Mouse (Mus musculus) cerebellum, postnatal 14 days (tissue): Measurements from ENCODE around the gene Agtrap.

Experiments used
- DNase-seq, 2 experiments: peaks; one replicate each; pipeline ENCODE4 v3.0.0; 2021; ENCODE audit warnings: mixed read lengths in 2 of 2

Gene Agtrap

GRCm38 (mm10) chr4:148101801-148102527 is 14.1 kb upstream of the Agtrap start:
- peak; percentile 83 to 85 for DNase-seq

DNA sequence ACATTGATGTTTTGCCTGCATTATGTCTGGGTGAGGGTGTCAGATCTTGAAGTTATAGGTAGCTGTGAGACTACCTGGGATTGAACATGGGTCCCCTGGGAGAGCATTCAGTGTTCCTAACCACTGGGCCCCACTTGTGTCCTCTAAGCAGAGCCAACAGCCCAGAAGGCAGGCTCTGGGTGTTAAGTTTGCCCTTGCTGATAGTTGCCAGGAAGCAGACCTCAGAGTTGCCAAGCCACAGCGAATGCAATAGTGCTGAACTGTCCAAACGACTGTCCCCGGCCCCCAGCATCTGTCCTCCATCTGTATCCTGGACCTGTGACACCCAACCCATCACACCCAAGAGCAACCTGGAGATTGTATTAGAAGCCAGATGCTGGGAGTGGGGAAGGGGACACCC is 10.8 kb upstream of the Agtrap start:
- DNase-seq: no peak

DNA sequence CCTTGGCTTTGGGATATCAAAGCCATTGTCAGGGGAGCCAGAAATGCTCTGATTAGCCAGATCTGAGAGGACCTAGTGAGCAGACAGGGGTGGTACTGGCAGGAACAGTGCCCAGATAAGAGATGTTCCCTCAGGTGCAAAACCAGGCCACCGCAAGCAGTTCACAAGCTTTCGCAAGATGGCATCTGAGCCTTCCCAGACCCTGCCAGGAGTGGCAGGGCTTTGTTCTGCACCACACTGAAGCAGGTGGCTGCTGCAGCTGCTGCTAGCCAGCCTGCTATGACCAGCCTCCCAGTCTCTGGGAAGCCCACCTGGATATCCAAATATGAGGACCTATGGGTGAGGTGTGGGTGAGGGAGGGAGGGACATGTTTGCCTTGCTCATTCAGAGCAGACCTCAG is 10.1 kb upstream of the Agtrap start:
- DNase-seq: no peak

GRCm38 (mm10) chr4:148095081-148095480 is 7.2 kb upstream of the Agtrap start:
- no peak for DNase-seq

- DNase-seq: peak in 1 of 2 experiments; percentile 62
These were observed 6.3 kb upstream of the Agtrap start for GRCm38 (mm10) chr4:148094161-148094560.

- no peak for DNase-seq
These were observed 4.9 kb upstream of the Agtrap start for GRCm38 (mm10) chr4:148092551-148093271.

DNA sequence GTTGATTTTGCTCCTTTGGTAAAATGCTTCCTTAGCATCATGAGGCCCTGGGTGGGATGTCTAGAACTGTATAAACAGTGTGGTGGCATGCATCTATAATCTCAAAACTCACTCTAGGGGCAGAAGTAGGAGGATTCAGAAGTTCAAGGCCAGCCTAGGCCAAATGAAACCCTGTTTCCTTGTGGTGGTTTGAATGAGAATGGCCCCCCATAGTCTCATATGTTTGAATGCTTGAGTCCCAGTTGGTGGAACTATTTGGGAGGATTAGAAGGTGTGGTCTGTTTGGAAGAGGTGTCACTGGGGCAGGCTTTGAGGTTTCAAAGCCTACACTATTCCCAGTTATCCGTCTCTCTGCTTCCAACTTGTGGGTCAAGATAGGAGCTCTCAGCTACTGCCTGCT is 3.4 kb upstream of the Agtrap start:
- no peak for DNase-seq

DNA sequence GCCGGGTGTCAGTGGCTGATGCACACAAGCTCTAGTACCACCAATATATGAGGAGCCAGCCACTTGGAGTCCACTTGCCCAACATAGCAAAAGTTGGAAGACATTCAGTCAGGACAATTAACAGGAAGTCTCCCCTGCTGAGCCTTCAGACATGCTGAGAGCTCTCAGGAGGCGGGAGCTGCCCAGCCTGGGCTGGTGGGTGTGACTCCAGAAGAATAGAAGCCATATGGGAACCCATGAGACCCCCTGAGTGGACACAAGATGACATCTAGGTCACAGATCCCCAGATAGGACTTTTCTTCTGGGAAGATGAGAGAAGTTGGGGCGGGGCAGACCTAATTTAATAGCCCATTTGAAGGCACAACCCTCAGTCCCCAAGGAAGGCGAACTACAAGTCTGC is 1.3 kb upstream of the Agtrap start:
- DNase-seq: no peak

DNA sequence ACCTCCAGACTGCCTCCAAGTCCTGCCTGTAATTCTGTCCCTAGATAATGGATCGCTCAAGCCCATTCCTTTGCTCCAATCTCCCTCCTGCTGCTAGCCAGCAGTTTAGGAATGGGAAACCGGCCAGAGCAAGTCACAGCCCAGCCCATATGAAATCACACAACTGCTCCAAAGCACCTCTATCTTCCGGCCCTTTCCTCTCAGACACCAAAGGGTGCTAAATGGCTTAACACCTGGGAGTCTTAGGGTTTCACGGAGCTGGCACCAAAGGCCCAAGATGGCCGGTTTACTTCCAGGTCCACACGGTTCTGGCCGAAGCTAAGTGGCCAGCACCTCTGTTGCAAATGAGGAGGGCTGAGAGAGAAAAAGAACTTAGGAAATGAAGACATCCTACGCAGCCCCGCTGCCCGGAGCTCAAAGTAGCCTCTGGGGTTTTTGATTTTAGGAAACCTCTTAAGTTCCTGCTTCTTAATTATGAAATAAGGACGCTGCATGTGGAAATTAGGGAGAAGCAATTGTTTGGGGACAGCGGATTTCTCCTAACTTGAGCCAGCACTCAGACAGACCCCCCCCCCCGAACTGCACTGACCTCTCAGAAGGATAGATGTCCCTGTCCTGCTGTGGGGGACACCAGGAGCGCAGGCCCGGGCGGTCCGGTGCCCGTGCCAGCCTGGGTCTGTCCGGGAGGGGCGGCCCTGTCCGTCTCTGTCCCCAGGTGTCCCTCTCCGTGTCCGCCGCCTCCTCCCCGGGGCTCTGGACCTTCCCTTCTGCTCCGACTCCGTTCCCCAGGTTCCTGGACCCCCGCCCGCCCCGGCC is 532 bp downstream of the Agtrap start:
- DNase-seq: no peak

- DNase-seq: no peak
These were observed 1.9 kb downstream of the Agtrap start for GRCm38 (mm10) chr4:148085907-148086305.

DNA sequence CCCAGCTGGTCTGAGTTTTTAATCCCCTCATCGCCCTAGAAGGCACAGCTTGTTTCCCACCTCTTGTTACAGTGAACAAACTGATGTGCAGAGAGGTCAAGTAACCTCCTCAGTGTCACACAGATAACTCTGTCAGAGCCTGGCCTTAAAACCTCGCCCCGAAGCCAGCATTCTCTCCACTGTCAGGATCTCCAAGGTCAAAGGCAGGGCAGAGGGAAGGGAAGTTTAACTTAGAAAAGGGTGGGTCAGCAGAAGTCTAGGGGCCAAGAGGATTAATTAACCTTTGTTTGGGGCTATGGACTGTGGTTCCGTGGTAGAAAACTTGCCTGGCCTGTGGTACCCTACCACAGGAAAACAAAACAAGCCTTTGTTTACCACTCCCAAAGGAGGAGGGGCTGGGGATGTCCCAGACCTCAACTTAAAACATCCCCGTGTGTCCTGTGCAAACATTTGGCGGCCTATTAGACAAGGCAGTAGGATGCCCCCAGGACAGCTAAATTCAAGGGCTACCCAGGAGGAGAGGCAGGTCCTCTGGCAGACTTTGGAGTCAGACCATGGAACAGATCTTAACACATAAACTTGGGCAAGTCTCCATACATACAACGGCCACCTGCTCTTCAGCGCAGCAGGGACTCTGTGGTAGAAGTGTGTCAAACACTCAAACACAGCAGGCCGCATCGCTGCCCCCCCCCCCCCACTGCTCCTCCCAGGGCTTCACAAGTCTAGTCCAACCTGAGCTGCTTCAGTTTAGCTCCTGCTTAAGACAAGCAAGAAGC is 2.5 kb downstream of the Agtrap start:
- no peak for DNase-seq

DNA sequence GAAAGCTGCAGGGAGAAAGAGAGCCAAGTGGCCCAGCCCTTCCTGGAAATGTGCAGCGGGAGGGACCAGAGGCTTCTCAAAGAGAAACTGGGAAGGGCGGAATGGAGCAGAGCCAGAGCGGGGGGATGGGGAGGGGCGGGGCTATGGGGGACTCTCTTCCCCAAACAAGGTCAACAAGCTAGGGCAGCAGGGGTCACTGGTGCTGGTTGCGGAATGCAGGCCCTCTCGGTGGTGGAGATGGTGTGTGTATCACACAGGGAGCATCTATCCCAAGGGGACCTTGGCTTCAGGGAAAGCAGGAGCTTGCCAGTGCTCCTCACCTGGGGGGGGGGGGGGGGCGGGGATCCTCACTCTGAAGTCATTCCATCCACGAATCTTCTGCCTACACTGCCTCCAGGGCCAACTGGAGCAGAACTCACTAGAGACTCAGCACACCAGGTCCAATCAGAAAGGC is 3.5 kb downstream of the Agtrap start:
- no peak for DNase-seq

DNA sequence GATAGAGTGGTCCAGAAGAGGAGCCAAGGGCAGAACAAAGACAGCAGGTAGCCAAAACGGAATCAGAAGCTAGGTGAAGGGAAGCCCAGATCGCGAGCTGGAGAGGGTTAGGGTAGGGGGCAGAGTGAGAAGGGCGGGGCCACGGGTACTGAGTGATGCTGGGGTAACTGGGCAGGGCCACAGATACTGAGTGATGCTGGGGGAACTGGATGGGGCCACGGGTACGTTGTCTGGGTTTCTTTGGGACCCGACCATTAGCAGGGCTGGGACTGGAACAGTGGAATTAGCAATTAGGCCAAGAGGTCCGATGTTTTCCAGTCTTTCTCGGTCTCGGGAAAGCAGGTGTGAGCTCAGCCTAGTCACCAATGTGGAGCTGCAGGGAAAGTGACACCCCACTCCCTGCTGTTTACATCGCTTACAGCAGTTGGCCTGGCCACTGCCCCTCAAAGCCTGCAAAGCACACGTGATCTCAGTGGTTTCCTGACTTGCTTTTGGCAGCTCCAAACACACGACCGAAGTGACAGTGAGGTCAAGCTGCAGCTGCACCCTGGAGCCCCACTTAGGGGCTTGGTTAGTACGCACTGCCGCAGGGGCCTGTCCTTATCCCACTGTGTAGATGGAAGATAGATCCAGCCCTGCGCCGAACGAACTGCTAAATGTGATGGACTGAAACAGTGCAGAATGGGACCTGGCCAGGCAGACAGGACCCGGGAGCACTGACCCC is 4.5 kb downstream of the Agtrap start:
- no peak for DNase-seq

DNA sequence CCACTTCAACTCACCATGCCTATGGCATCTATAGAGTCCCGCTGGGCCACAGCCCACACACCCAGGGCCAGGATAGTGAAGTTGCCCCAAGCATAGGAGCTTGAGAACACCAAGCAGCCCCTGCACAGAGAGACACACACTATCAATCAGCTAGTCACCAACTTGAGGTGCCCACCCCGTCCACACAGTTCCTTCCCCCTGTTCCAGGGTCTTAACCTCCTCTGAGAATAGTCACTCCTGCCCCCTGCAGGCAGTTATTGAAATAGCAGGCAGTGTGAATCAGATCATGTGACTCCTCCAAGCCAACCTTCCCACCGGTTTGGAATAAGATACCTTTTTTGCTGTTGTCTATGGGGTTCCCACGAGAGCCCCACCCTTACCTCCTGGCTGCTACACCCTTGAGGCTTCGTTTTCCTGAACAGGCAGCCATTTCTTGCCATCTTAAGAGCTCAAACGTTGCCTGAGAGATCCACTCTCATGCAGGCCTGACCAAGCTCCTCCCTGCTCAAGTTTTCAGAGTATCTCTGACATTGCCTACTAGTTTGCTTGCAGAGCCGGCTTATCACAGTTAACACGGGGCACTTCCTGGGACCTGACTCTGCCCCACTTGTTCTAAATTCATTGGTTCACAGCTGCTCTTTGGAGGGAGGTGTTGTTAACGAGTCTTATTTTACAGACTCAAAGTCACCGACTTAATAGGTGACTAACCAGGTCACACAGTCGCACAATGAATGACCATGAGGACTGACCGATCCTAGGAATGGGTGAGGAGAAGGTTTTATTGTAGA is 5.4 kb downstream of the Agtrap start:
- DNase-seq: peak; percentile 73 to 87

- peak in 1 of 2 experiments; percentile 38 for DNase-seq
These were observed 6.6 kb downstream of the Agtrap start for GRCm38 (mm10) chr4:148081201-148081600.

DNA sequence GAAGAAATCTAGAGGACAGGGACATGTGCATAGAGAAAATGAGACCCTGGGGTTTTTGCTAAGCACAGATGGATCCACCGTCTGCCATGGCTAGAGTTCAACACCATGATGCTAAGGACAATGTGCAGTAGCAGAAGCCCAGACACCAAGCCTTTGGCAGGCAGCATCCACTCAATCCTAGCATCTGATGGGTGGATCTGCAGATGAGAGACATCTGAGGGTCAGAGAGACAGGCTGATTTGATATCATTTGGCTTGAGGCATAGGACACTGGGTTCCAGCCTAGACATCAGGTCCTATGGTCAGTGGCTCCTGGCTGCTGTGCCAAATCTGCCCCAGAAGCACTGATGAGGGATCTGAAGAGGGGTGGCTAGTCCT is 7.2 kb downstream of the Agtrap start:
- peak; percentile 76 for DNase-seq

DNA sequence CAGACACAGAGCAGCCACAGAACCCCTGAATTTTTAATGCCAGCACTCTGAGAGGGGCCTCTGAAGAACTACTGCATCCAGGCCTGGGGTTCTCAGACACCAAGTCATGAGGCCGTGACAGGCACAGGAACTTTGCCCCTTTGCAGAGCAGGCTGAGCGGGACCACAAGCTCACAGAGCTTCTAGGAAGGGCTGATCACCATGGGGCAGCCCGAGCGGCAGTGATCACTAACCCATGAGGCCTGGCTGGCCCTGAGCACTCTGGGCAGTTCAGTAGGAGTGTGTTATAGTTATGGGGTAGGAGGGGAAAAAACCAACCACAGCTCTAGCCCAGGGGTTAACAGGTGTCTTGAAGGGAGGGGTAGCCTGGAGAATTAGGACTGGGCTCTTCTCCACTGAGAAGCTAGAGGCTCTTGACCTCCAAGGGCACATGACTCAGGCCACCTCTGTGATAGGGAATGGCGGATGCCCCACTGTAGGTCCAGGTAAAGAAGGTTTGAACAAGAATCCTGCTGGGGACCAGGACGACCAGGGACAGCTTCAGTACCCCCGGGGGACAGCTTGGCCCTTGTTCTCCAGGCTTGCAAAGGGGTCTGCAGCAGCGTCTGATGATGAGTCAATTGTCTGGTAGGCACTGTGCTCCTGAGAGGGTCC is 7.8 kb downstream of the Agtrap start:
- DNase-seq: peak in 1 of 2 experiments; percentile 48

GRCm38 (mm10) chr4:148079212-148079611 is 8.6 kb downstream of the Agtrap start:
- DNase-seq: no peak

DNA sequence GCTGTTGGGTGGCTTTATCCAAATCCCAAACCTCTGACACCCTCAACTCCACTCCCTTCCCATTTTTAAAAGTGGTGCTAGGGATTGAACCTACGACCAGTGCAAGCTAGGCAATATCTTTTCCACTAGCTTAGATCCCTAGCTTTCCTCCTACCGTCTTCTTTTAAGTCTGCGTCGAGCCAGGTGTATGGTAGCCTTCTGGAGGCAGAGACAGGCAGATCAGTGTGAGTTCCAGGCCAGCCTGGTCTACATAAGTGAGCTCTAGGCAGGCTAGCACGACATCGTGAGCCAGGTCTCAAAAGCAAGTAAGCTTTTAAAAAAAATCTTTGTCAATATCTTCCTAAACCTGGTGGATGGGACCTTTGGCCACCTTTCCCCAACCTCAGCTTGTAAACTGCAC is 11.9 kb downstream of the Agtrap start:
- no peak for DNase-seq

- peak; percentile 63 to 67 for DNase-seq
These were observed 12.6 kb downstream of the Agtrap start for GRCm38 (mm10) chr4:148075259-148075658.
